ENCODE assay signal across 15 mouse cellular contexts in the genomic region with DNA sequence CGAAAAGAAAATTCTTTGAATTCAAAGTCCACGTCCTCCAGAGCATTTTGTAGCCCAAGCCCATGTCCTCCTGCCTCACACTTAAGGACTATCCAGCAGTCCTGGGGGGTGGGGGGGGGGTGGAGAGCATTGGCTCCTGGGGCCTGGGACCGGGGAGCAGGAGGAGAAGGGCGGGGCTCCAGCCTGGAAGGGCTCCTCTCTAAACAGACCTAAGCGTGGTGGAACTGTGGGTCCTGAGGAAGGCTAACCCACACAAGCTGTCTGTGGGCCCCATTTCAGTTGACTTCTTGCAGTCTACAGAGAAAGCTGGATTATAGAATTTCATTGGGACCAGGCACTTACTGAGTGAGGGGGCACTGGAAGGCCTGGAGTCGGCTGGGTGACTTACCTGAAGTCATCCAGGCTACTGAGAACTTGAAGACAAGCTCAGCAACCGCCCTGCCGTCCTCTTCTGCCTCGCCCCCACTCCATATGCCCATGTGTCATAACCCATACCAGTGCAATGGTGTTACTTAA. TPM values are rescaled to one million over a fixed set of nuclear protein-coding genes. Genes with fewer than 3 reads are reported as not detected.
DNase-seq lines count a peak whose midpoint lies in the region; ATAC-seq and TF ChIP-seq lines count a peak whose summit lies in the region.
"Had no signal": no experiment of that assay in that cellular context is flagged by ENCODE, and none has a peak within 500 bp of the region (broad histone marks: within the 10 kb centered on the region; RNA-seq: fewer than 3 reads in every experiment).

No protein-coding gene starts in this region.

- H3K4me2 ChIP-seq in forebrain, embryonic 14.5 days (ENCODE audit: low read length), result peak overlapping the region; percentile 98
- H3K4me2 ChIP-seq in hindbrain, embryonic 15.5 days, result peak overlapping the region; percentile 28
- H3K4me2 ChIP-seq in intestine, postnatal 0 days (replicated peaks; ENCODE audit: low read depth), result no peak overlapping the region
- H3K4me2 ChIP-seq: heart, embryonic 11.5 days had no signal

- H3K27me3 ChIP-seq in forebrain, embryonic 10.5 days (ENCODE audit: poor library complexity, severe bottlenecking), result peaks cover 100% of the 10 kb centered on the region
- H3K27me3 ChIP-seq in forebrain, embryonic 14.5 days (replicated peaks; ENCODE audit: control insufficient read depth, insufficient read depth, low read length), result no peaks in the 10 kb centered on the region
- no peaks in the 10 kb centered on the region for H3K27me3 ChIP-seq in hindbrain, embryonic 15.5 days
- peaks cover 91% of the 10 kb centered on the region for H3K27me3 ChIP-seq in intestine, postnatal 0 days (replicated peaks; ENCODE audit: control insufficient read depth, insufficient read depth, low read length)

- H3K4me1 ChIP-seq in forebrain, embryonic 10.5 days, result peaks cover 90% of the 10 kb centered on the region
- peaks cover 33% of the 10 kb centered on the region for H3K4me1 ChIP-seq in forebrain, embryonic 14.5 days (ENCODE audit: control insufficient read depth, insufficient read depth, low read length)
- H3K4me1 ChIP-seq in hindbrain, embryonic 15.5 days (replicated peaks), result peaks cover 41% of the 10 kb centered on the region
- H3K4me1 ChIP-seq in intestine, postnatal 0 days (replicated peaks; ENCODE audit: control insufficient read depth, insufficient read depth, low read length), result peaks cover 6% of the 10 kb centered on the region; the same call in 1 of the 2 replicates

- peak; percentile 40; the same call in 1 of the 2 replicates for ATAC-seq in forebrain, embryonic 14.5 days
- ATAC-seq in hindbrain, embryonic 15.5 days (ENCODE audit: low FRiP score, low read depth), result no peak
- ATAC-seq in intestine, postnatal 0 days, result no peak
- ATAC-seq: CD4-positive, CD25-positive, alpha-beta regulatory T cell, adult 4 months had no signal

- peak overlapping the region; percentile 78 for H3K4me3 ChIP-seq in forebrain, embryonic 10.5 days
- peak overlapping the region; percentile 1; the same call in 1 of the 2 replicates for H3K4me3 ChIP-seq in forebrain, embryonic 14.5 days (ENCODE audit: low read depth, low read length)
- no peak overlapping the region for H3K4me3 ChIP-seq in hindbrain, embryonic 15.5 days
- no peak overlapping the region for H3K4me3 ChIP-seq in intestine, postnatal 0 days (ENCODE audit: low read depth, low read length)

- WGBS in forebrain, embryonic 10.5 days, result under 1% methylated on average over 9 of the region's 9 CpGs
- WGBS in forebrain, embryonic 14.5 days, result 5% methylated on average over 9 of the region's 9 CpGs
- WGBS in hindbrain, embryonic 15.5 days, result 16% methylated on average over 9 of the region's 9 CpGs
- WGBS in intestine, postnatal 0 days, result 6% methylated on average over 9 of the region's 9 CpGs

- peak; percentile 66 for DNase-seq in forebrain, embryonic 10.5 days (ENCODE audit: extremely low spot score, low spot score)
- DNase-seq in forebrain, embryonic 14.5 days (ENCODE audit: low spot score), result peak; percentile 49
- peak; percentile 22 for DNase-seq in neural tube, embryonic 10.5 days (ENCODE audit: extremely low spot score, low spot score)
- no peak for DNase-seq in natural killer cell, adult 2 months (ENCODE audit: low spot score in 2 of 2)
- no peak for DNase-seq in kidney, adult 18-20 months
- DNase-seq: adrenal gland, postnatal 10 days; gastrocnemius, postnatal 36 days; kidney, adult 2 months; kidney, postnatal 25 days; right cerebral cortex, postnatal 4 days had no signal

- no peak for TF ChIP-seq CTCF in intestine, postnatal 0 days (IDR thresholded peaks at IDR 0.05; ENCODE audit: low read depth)

- H3K36me3 ChIP-seq in forebrain, embryonic 10.5 days (replicated peaks), result no peaks in the 10 kb centered on the region
- no peaks in the 10 kb centered on the region for H3K36me3 ChIP-seq in forebrain, embryonic 14.5 days (ENCODE audit: control insufficient read depth, insufficient read depth, low read length)
- H3K36me3 ChIP-seq in hindbrain, embryonic 15.5 days, result no peaks in the 10 kb centered on the region
- H3K36me3 ChIP-seq in intestine, postnatal 0 days (ENCODE audit: control insufficient read depth, insufficient read depth), result no peaks in the 10 kb centered on the region

- H3K9ac ChIP-seq in forebrain, embryonic 14.5 days (ENCODE audit: low read length), result peak overlapping the region; percentile 50
- no peak overlapping the region for H3K9ac ChIP-seq in hindbrain, embryonic 15.5 days
- no peak overlapping the region for H3K9ac ChIP-seq in intestine, postnatal 0 days (ENCODE audit: low read depth, low read length)
- H3K9ac ChIP-seq: liver, embryonic 14.5 days had no signal

- peak overlapping the region; percentile 98 for H3K27ac ChIP-seq in forebrain, embryonic 10.5 days
- peak overlapping the region; percentile 100 for H3K27ac ChIP-seq in forebrain, embryonic 14.5 days (ENCODE audit: low read depth, low read length)
- peak overlapping the region; percentile 96 for H3K27ac ChIP-seq in hindbrain, embryonic 15.5 days (replicated peaks)
- H3K27ac ChIP-seq in intestine, postnatal 0 days (ENCODE audit: low read depth, low read length), result no peak overlapping the region
- H3K27ac ChIP-seq: liver, embryonic 14.5 days had no signal

- peaks cover 3% of the 10 kb centered on the region; the same call in 1 of the 2 replicates for H3K9me3 ChIP-seq in forebrain, embryonic 10.5 days
- H3K9me3 ChIP-seq in forebrain, embryonic 14.5 days (replicated peaks; ENCODE audit: control insufficient read depth, low read length), result no peaks in the 10 kb centered on the region
- no peaks in the 10 kb centered on the region for H3K9me3 ChIP-seq in hindbrain, embryonic 15.5 days
- no peaks in the 10 kb centered on the region for H3K9me3 ChIP-seq in intestine, postnatal 0 days (ENCODE audit: control insufficient read depth)

RNA-seq across cellular contexts. Expression of a gene that starts 55.9 kb away (rescaled TPM):
- polyA plus RNA-seq in forebrain, embryonic 10.5 days (2016; fragmentation: Nextera tagmentation; extraction: Ambion mirVana), result 0.37 and 0.38 TPM in 2 replicates
- polyA plus RNA-seq in forebrain, embryonic 14.5 days (2014; fragmentation: Nextera tagmentation; extraction: Ambion mirVana), result 0.25 TPM in 1 of 2 replicates, not detected in the other
- 0.55 and 0.60 TPM in 2 replicates for polyA plus RNA-seq in hindbrain, embryonic 15.5 days (2015; fragmentation: Nextera tagmentation; extraction: Ambion mirVana)
- polyA plus RNA-seq in intestine, postnatal 0 days (2015; fragmentation: Nextera tagmentation; extraction: Ambion mirVana), result 0.60 and 0.65 TPM in 2 replicates
- polyA plus RNA-seq: CD4-positive, CD25-positive, alpha-beta regulatory T cell, adult 4 months had no signal

RNA-seq across cellular contexts. Expression of a gene that starts 56.4 kb away (rescaled TPM):
- polyA plus RNA-seq in forebrain, embryonic 10.5 days (2016; fragmentation: Nextera tagmentation; extraction: Ambion mirVana), result 9.4 and 11.1 TPM in 2 replicates
- 17.3 and 20.4 TPM in 2 replicates for polyA plus RNA-seq in forebrain, embryonic 14.5 days (2014; fragmentation: Nextera tagmentation; extraction: Ambion mirVana)
- polyA plus RNA-seq in hindbrain, embryonic 15.5 days (2015; fragmentation: Nextera tagmentation; extraction: Ambion mirVana), result 19.2 and 23.9 TPM in 2 replicates
- polyA plus RNA-seq in intestine, postnatal 0 days (2015; fragmentation: Nextera tagmentation; extraction: Ambion mirVana), result 15.8 and 16.2 TPM in 2 replicates

Comparison
In these comparisons a context has a peak if more than half of its experiments do, and no peak if none do; other contexts are left out.
1. DNase-seq: peak in forebrain, embryonic 10.5 days (single experiment), forebrain, embryonic 14.5 days (single experiment) and neural tube, embryonic 10.5 days (single experiment); none in natural killer cell, adult 2 months (0 of 2) and kidney, adult 18-20 months (single experiment).
2. H3K4me3 ChIP-seq: peak in forebrain, embryonic 10.5 days (single experiment) and forebrain, embryonic 14.5 days (single experiment); none in hindbrain, embryonic 15.5 days (single experiment) and intestine, postnatal 0 days (single experiment).